Mouse (Mus musculus): ENCODE measurements around the gene Slc22a12. TPM values are rescaled to one million over a fixed set of nuclear protein-coding genes. Genes with fewer than 3 reads are reported as not detected.

Gene Slc22a12
- polyA plus RNA-seq, 1 experiment from 2014 or later = not detected

DNA sequence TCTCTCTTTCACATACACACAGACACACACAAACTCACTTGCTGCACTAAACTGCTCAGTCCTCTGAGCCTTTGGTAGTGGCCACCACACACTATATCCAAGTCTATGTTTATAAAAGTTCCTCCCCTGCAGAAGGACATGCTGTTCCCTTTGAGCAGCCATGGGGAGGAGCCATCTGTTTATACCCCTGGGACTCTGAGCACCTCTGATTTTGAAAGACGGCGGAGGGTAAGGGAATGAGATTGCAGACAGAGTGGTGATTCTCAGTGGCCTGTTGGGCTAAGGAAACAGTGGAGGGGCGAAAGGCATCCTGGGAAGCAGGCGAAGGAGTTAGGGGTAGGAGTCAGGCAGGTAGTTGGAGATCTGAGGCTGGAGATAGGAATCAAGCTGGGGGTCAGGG lies 3.2 kb downstream of the Slc22a12 start:
- Histone ChIP-seq H3K4me2 (replicated peaks) (no peak overlapping the region), H3K9me3 (no peaks in the 10 kb centered on the region), H3K4me1 (0 out of 2 replicates have a peak, but pooled peaks cover 11% of the 10 kb centered on the region), H3K36me3 (no peaks in the 10 kb centered on the region), H3K9ac (replicated peaks) (no peak overlapping the region), H3K27ac (replicated peaks) (no peak overlapping the region), H3K27me3 (no peaks in the 10 kb centered on the region), H3K4me3 (no peak overlapping the region)
- 78% methylated on average over 4 of the region's 4 CpGs for WGBS
- no peak for ATAC-seq (ENCODE audit: low FRiP score, low read depth)

DNA sequence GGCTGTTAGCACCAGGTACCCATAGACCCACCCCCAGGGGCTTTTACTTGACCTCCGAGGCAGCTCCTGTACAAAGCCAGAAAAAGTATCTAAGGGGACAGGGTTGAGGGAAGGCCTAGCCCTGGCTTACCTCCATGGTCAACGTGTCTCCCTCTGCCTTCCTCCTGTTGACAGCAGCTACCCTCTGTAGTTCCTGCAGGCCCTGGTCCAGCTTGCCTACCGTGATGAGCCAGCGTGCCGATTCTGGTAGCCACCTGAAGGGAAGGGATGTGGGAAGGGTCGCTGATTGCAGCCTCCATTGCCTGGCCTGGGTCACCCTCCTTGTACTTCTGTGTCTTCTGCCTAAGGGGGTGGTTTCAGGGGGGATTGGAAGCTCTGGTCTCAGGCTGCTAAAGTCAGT lies 4.3 kb downstream of the Slc22a12 start:
- Histone ChIP-seq H3K4me1 (peaks cover 15% of the 10 kb centered on the region), H3K27ac (replicated peaks) (no peak overlapping the region)
- ATAC-seq (ENCODE audit: low FRiP score, low read depth) = no peak

GRCm38 (mm10) chr19:6537526-6537925 lies 5.3 kb downstream of the Slc22a12 start:
- no peak for ATAC-seq (ENCODE audit: low FRiP score, low read depth)
- no peak overlapping the region for H3K27ac ChIP-seq (replicated peaks)

More for the DNA sequence above, 4.3 kb downstream of the Slc22a12 start:
- H3K36me3 ChIP-seq = no peaks in the 10 kb centered on the region
- no peaks in the 10 kb centered on the region for H3K27me3 ChIP-seq
- 95% methylated on average over 6 of the region's 6 CpGs for WGBS
- H3K4me3 ChIP-seq = no peak overlapping the region
- no peak overlapping the region for H3K9ac ChIP-seq (replicated peaks)
- no peaks in the 10 kb centered on the region for H3K9me3 ChIP-seq
- H3K4me2 ChIP-seq (replicated peaks) = no peak overlapping the region

DNA sequence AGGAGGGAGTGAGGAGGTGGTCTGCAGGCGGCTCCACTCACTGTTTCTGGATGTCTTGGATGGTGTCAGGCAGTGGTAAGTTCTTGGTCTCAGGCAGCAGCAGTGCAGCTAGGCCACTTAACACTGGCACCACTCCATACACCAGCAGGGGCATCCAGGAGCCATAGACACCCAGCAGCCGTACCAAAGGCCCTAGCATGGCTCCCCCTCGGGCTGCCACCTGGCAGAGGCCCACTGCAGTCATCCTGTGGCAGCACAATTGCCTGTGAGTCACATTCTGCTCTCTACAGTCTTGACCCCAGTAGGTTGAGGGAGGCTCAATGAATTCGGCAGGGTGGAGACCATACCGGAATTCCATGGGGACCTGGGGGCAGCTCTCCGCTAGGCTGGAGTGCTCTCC lies 6.1 kb downstream of the Slc22a12 start:
- Histone ChIP-seq H3K27me3 (no peaks in the 10 kb centered on the region), H3K4me1 (peaks cover 26% of the 10 kb centered on the region), H3K27ac (replicated peaks) (no peak overlapping the region), H3K4me2 (replicated peaks) (no peak overlapping the region), H3K4me3 (no peak overlapping the region), H3K9ac (replicated peaks) (no peak overlapping the region), H3K36me3 (no peaks in the 10 kb centered on the region), H3K9me3 (no peaks in the 10 kb centered on the region)
- 72% methylated on average over 6 of the region's 6 CpGs for WGBS
- no peak for ATAC-seq (ENCODE audit: low FRiP score, low read depth)

More at GRCm38 (mm10) chr19:6537526-6537925, 5.3 kb downstream of the Slc22a12 start:
- H3K4me1 ChIP-seq = peaks cover 18% of the 10 kb centered on the region
- no peak overlapping the region for H3K4me3 ChIP-seq
- 0 out of 2 replicates have a peak overlapping the region, but pooled peaks have one; percentile 15 for H3K9ac ChIP-seq (replicated peaks)
- 78% methylated on average over 8 of the region's 8 CpGs for WGBS
- no peaks in the 10 kb centered on the region for H3K27me3 ChIP-seq
- no peaks in the 10 kb centered on the region for H3K9me3 ChIP-seq
- no peak overlapping the region for H3K4me2 ChIP-seq (replicated peaks)
- H3K36me3 ChIP-seq = no peaks in the 10 kb centered on the region

GRCm38 (mm10) chr19:6536201-6536600 lies 6.6 kb downstream of the Slc22a12 start:
- Histone ChIP-seq H3K4me2 (replicated peaks) (no peak overlapping the region), H3K27me3 (no peaks in the 10 kb centered on the region), H3K4me1 (peaks cover 31% of the 10 kb centered on the region), H3K9me3 (no peaks in the 10 kb centered on the region), H3K27ac (replicated peaks) (no peak overlapping the region), H3K4me3 (no peak overlapping the region), H3K9ac (replicated peaks) (no peak overlapping the region), H3K36me3 (no peaks in the 10 kb centered on the region)
- no peak for ATAC-seq (ENCODE audit: low FRiP score, low read depth)
- 65% methylated on average over 3 of the region's 3 CpGs for WGBS

DNA sequence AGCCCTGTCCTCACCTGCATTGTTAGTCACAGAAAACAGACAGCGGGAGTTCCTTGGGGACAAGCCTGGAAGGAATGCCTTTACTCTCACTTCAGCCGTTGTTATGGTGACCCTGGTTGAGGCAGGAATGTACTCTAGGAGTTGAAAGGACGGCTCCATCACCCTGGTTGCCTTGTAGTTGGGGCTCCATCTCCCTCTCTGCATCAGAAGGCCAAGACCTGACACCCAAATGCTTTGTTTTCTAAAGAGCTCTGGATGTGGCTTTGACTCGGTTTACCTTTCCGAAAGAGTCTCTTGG lies 8.8 kb downstream of the Slc22a12 start:
- Histone ChIP-seq H3K9ac (replicated peaks) (no peak overlapping the region), H3K4me3 (no peak overlapping the region), H3K27ac (replicated peaks) (peak overlapping the region; percentile 63; the same call in 1 of the 2 replicates), H3K4me1 (peaks cover 50% of the 10 kb centered on the region), H3K9me3 (no peaks in the 10 kb centered on the region), H3K27me3 (no peaks in the 10 kb centered on the region), H3K4me2 (replicated peaks) (no peak overlapping the region), H3K36me3 (no peaks in the 10 kb centered on the region)
- 36% methylated on average over 5 of the region's 5 CpGs for whole genome bisulfite sequencing
- ATAC-seq (ENCODE audit: low FRiP score, low read depth) = no peak

- 62% methylated on average over 11 of the region's 11 CpGs for WGBS
- H3K27me3 ChIP-seq = no peaks in the 10 kb centered on the region
- peak overlapping the region; percentile 71 for H3K27ac ChIP-seq (replicated peaks)
- no peak overlapping the region for H3K9ac ChIP-seq (replicated peaks)
- H3K4me1 ChIP-seq = peaks cover 52% of the 10 kb centered on the region
- peak overlapping the region; percentile 85; the same call in 1 of the 2 replicates for H3K4me2 ChIP-seq (replicated peaks)
- no peak overlapping the region for H3K4me3 ChIP-seq
- H3K9me3 ChIP-seq = no peaks in the 10 kb centered on the region
- H3K36me3 ChIP-seq = no peaks in the 10 kb centered on the region
- no peak for ATAC-seq (ENCODE audit: low FRiP score, low read depth)
Observed at GRCm38 (mm10) chr19:6533290-6534117, 9.3 kb downstream of the Slc22a12 start.

DNA sequence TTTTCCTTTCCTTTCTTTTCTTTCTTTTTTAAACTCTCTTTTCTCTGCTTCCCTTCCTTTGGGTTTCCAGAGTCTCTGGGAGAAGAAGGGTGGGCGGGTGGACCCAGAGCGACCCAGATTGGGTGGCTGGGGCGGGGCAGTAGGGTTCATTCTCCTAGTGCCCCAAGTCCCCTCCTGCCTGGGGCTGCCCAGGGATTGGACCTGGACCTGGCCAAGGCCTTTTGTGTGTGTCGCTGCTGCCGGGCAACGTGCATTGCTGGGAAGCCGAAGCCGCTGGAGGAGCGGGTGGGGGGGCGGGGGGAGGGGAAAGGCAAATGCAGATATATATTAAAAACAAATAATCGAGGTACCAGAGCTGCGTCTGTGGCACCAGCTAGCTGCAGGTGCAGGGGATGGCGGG lies 10.2 kb downstream of the Slc22a12 start:
- Histone ChIP-seq H3K4me2 (replicated peaks) (peak overlapping the region; percentile 85), H3K27ac (replicated peaks) (peak overlapping the region; percentile 71), H3K9me3 (no peaks in the 10 kb centered on the region), H3K36me3 (no peaks in the 10 kb centered on the region), H3K4me1 (peaks cover 52% of the 10 kb centered on the region), H3K27me3 (no peaks in the 10 kb centered on the region), H3K4me3 (peak overlapping the region; percentile 47), H3K9ac (replicated peaks) (peak overlapping the region; percentile 82)
- 4% methylated on average over 12 of the region's 13 CpGs for WGBS
- ATAC-seq (ENCODE audit: low FRiP score, low read depth) = no peak

DNA sequence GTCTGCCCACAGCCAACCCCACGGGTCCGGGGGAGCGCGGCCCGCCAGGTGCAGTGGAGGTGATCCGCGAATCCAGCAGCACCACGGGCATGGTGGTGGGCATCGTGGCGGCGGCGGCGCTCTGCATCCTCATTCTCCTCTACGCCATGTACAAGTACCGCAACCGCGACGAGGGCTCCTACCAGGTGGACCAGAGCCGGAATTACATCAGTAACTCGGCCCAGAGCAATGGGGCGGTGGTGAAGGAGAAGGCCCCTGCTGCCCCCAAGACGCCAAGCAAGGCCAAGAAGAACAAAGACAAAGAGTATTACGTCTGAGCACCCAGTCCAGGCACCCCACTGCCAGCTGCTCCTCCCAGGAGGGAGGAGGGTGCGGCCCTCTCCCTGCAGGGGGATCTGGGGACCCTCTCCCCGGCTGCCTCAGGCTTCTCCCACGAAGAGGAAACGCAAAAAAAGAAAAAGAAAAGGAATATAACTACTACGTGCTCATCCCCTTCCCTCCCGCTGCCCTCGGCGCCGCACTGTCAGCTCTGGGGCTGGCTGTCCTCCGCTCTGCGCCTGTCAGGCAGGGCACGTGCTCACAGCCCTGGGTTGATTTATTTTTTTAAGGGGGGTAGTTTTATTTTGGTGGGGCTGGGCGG lies 10.9 kb downstream of the Slc22a12 start:
- no peaks in the 10 kb centered on the region for H3K27me3 ChIP-seq
- peak overlapping the region; percentile 82 for H3K9ac ChIP-seq (replicated peaks)
- H3K27ac ChIP-seq (replicated peaks) = peak overlapping the region; percentile 71
- H3K4me2 ChIP-seq (replicated peaks) = peak overlapping the region; percentile 85
- no peaks in the 10 kb centered on the region for H3K9me3 ChIP-seq
- 1% methylated on average over 36 of the region's 36 CpGs for WGBS
- peak; percentile 27 for ATAC-seq (ENCODE audit: low FRiP score, low read depth)
- H3K4me3 ChIP-seq = peak overlapping the region; percentile 47
- H3K4me1 ChIP-seq = peaks cover 51% of the 10 kb centered on the region
- peaks cover 2% of the 10 kb centered on the region; the same call in 1 of the 2 replicates for H3K36me3 ChIP-seq

- no peaks in the 10 kb centered on the region for H3K27me3 ChIP-seq
- peak overlapping the region; percentile 71 for H3K27ac ChIP-seq (replicated peaks)
- H3K36me3 ChIP-seq = peaks cover 10% of the 10 kb centered on the region
- peak overlapping the region; percentile 82 for H3K9ac ChIP-seq (replicated peaks)
- ATAC-seq (ENCODE audit: low FRiP score, low read depth) = no peak; the same call in 1 of the 2 replicates
- peak overlapping the region; percentile 47 for H3K4me3 ChIP-seq
- peaks cover 48% of the 10 kb centered on the region for H3K4me1 ChIP-seq
- peak overlapping the region; percentile 85 for H3K4me2 ChIP-seq (replicated peaks)
- H3K9me3 ChIP-seq = no peaks in the 10 kb centered on the region
- WGBS = under 1% methylated on average over 55 of the region's 56 CpGs
Observed at GRCm38 (mm10) chr19:6531011-6531631, 11.7 kb downstream of the Slc22a12 start.

DNA sequence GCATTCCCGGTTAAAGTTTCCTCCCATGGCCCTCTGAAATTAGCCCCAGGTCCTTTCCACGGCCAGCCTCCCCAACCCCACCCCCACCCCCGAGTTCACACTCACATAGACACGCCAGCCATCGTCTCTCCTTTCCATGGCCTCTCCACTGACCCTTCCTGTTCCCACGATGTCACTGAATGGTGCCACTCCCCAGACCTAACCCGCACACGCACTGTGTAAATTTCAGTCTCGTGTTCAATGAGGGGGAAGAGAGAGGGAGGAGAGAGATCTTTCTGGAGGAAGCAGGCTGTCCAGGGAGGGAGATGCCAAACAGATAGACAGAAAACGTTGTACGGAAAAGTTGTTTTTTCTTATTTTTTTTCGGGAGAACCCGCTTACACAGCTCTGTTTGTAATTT lies 12.5 kb downstream of the Slc22a12 start:
- 23% methylated on average over 13 of the region's 13 CpGs for WGBS
- Histone ChIP-seq H3K27me3 (no peaks in the 10 kb centered on the region), H3K4me3 (no peak overlapping the region), H3K27ac (replicated peaks) (0 out of 2 replicates have a peak overlapping the region, but pooled peaks have one; percentile 36), H3K9me3 (no peaks in the 10 kb centered on the region), H3K36me3 (peaks cover 14% of the 10 kb centered on the region), H3K9ac (replicated peaks) (no peak overlapping the region), H3K4me1 (peaks cover 48% of the 10 kb centered on the region), H3K4me2 (replicated peaks) (peak overlapping the region; percentile 29)
- no peak for ATAC-seq (ENCODE audit: low FRiP score, low read depth)
